Mouse (Mus musculus) forebrain, embryonic 11.5 days (tissue): ENCODE results near the gene Ptpdc1. TPM values are rescaled to one million over a fixed set of nuclear protein-coding genes. Genes with fewer than 3 reads are reported as not detected.
A peak's percentile ranks its signal among the peaks of the same experiment; 100 is the strongest.

ENCODE experiments used
- ATAC-seq: fragments of 200-750 bp; cut with Nextera tagmentation; replicated peaks from 2 replicates; pipeline ENCODE4 v1.8.0; 2017; ENCODE audit warnings: moderate TSS enrichment; ENCODE audit not compliant: low FRiP score
- DNase-seq: peaks from one replicate; pipeline ENCODE4 v3.0.0-alpha.2; 2017; ENCODE audit warnings: low spot score
- H3K27ac ChIP-seq: fragments of 300-500 bp; sonication (generic); 2 replicates; pipeline ENCODE4 v1.5.1; 2014; ENCODE audit warnings: low read depth, low read length
- H3K27me3 ChIP-seq: fragments of 300-500 bp; sonication (generic); 2 replicates; pipeline ENCODE4 v1.6.1; 2014; ENCODE audit warnings: mild to moderate bottlenecking, low read length, mixed read lengths; ENCODE audit not compliant: control insufficient read depth, insufficient read depth
- H3K36me3 ChIP-seq: fragments of 300-500 bp; sonication (generic); 2 replicates; pipeline ENCODE4 v1.6.1; 2014; ENCODE audit warnings: mild to moderate bottlenecking, low read length, moderate library complexity, mixed read lengths; ENCODE audit not compliant: control insufficient read depth, insufficient read depth
- H3K4me1 ChIP-seq: fragments of 300-500 bp; sonication (generic); replicated peaks from 2 replicates; pipeline ENCODE4 v1.6.1; 2014; ENCODE audit warnings: low read length, mixed read lengths; ENCODE audit not compliant: control insufficient read depth, insufficient read depth
- H3K4me2 ChIP-seq: fragments of 300-500 bp; sonication (generic); 2 replicates; pipeline ENCODE4 v1.6.1; 2014; ENCODE audit warnings: low read depth, mild to moderate bottlenecking, low read length, moderate library complexity, mixed read lengths; ENCODE audit not compliant: severe bottlenecking
- H3K4me3 ChIP-seq: fragments of 300-500 bp; sonication (generic); 2 replicates; pipeline ENCODE4 v1.5.1; 2014; ENCODE audit warnings: low read depth, low read length
- H3K9ac ChIP-seq: fragments of 300-500 bp; sonication (generic); 2 replicates; pipeline ENCODE4 v1.6.1; 2014; ENCODE audit warnings: low read length
- H3K9me3 ChIP-seq: fragments of 300-500 bp; sonication (generic); 2 replicates; pipeline ENCODE4 v1.6.1; 2016; ENCODE audit warnings: low read length, mixed read lengths; ENCODE audit not compliant: control insufficient read depth
- WGBS: fragments of 180-500 bp; shearing (Covaris S2); extraction: QIAGEN DNeasy Blood & Tissue Kit; methylation state at CpG from one replicate; pipeline ENCODE4 v1.1.7; 2014; 5-methylcytosine and 5-hydroxymethylcytosine counted together
- polyA plus RNA-seq: library from polyadenylated mRNA; unstranded; fragments of >200 nt; fragmentation: Nextera tagmentation; extraction: Ambion mirVana; gene quantifications from 2 replicates; pipeline ENCODE4 v1.2.1, GENCODE M21; 2014

The Ptpdc1 gene
- polyA plus RNA-seq, 1 experiment from 2014 or later, result 18.0 TPM

GRCm38 (mm10) chr13:48614525-48614924, 10.9 kb downstream of the Ptpdc1 start:
- Histone ChIP-seq H3K27ac (no peak overlapping the region), H3K4me3 (no peak overlapping the region), H3K4me1 (no peaks in the 10 kb centered on the region), H3K9ac (no peak overlapping the region), H3K36me3 (no peaks in the 10 kb centered on the region), H3K9me3 (no peaks in the 10 kb centered on the region), H3K4me2 (no peak overlapping the region), H3K27me3 (no peaks in the 10 kb centered on the region)
- no peak for DNase-seq
- ATAC-seq, result no peak
- WGBS, result 85% methylated on average over 2 of the region's 2 CpGs

GRCm38 (mm10) chr13:48609106-48609505, 16.4 kb downstream of the Ptpdc1 start:
- no peak overlapping the region for H3K9ac ChIP-seq
- no peak overlapping the region for H3K4me2 ChIP-seq
- H3K4me3 ChIP-seq, result no peak overlapping the region
- no peaks in the 10 kb centered on the region for H3K36me3 ChIP-seq
- H3K27me3 ChIP-seq, result no peaks in the 10 kb centered on the region
- no peaks in the 10 kb centered on the region for H3K9me3 ChIP-seq
- ATAC-seq (no peak), DNase-seq (no peak)
- 78% methylated on average over 5 of the region's 5 CpGs for WGBS
- no peak overlapping the region for H3K27ac ChIP-seq
- H3K4me1 ChIP-seq, result no peaks in the 10 kb centered on the region

GRCm38 (mm10) chr13:48604591-48604990, 20.9 kb downstream of the Ptpdc1 start:
- H3K27me3 ChIP-seq, result no peaks in the 10 kb centered on the region
- no peak overlapping the region for H3K9ac ChIP-seq
- H3K4me2 ChIP-seq, result no peak overlapping the region
- no peak overlapping the region for H3K4me3 ChIP-seq
- no peaks in the 10 kb centered on the region for H3K4me1 ChIP-seq
- H3K27ac ChIP-seq, result no peak overlapping the region
- H3K9me3 ChIP-seq, result no peaks in the 10 kb centered on the region
- DNase-seq (no peak), ATAC-seq (no peak)
- H3K36me3 ChIP-seq, result no peaks in the 10 kb centered on the region
- 86% methylated on average over 5 of the region's 5 CpGs for WGBS

- DNase-seq, result no peak
- H3K36me3 ChIP-seq, result no peaks in the 10 kb centered on the region
- H3K4me1 ChIP-seq, result no peaks in the 10 kb centered on the region
- no peak overlapping the region for H3K27ac ChIP-seq
- H3K4me2 ChIP-seq, result no peak overlapping the region
- no peak overlapping the region for H3K9ac ChIP-seq
- H3K27me3 ChIP-seq, result no peaks in the 10 kb centered on the region
- no peak overlapping the region for H3K4me3 ChIP-seq
- WGBS, result 83% methylated on average over 3 of the region's 3 CpGs
- H3K9me3 ChIP-seq, result no peaks in the 10 kb centered on the region
- ATAC-seq, result no peak
Measured at GRCm38 (mm10) chr13:48603296-48603695, 22.2 kb downstream of the Ptpdc1 start.

GRCm38 (mm10) chr13:48594605-48595004, 30.9 kb downstream of the Ptpdc1 start:
- Histone ChIP-seq H3K9me3 (no peaks in the 10 kb centered on the region), H3K4me1 (peaks cover 13% of the 10 kb centered on the region; the same call in 1 of the 2 replicates), H3K4me3 (no peak overlapping the region), H3K9ac (peak overlapping the region; percentile 47; the same call in 1 of the 2 replicates), H3K27ac (peak overlapping the region; percentile 72), H3K36me3 (no peaks in the 10 kb centered on the region), H3K4me2 (peak overlapping the region; percentile 18; the same call in 1 of the 2 replicates), H3K27me3 (no peaks in the 10 kb centered on the region)
- peak; percentile 55; the same call in 1 of the 2 replicates for ATAC-seq
- DNase-seq, result no peak
- 54% methylated on average over 7 of the region's 7 CpGs for WGBS

- 27% methylated on average over 10 of the region's 10 CpGs for WGBS
- H3K27me3 ChIP-seq, result no peaks in the 10 kb centered on the region
- no peaks in the 10 kb centered on the region for H3K36me3 ChIP-seq
- H3K9me3 ChIP-seq, result no peaks in the 10 kb centered on the region
- DNase-seq (no peak), ATAC-seq (no peak)
- peak overlapping the region; percentile 47; the same call in 1 of the 2 replicates for H3K9ac ChIP-seq
- H3K27ac ChIP-seq, result peak overlapping the region; percentile 72
- no peak overlapping the region for H3K4me3 ChIP-seq
- H3K4me2 ChIP-seq, result peak overlapping the region; percentile 18; the same call in 1 of the 2 replicates
- H3K4me1 ChIP-seq, result peaks cover 13% of the 10 kb centered on the region; the same call in 1 of the 2 replicates
Measured at GRCm38 (mm10) chr13:48594031-48594430, 31.4 kb downstream of the Ptpdc1 start.

GRCm38 (mm10) chr13:48593181-48593580, 32.3 kb downstream of the Ptpdc1 start:
- Histone ChIP-seq H3K27ac (peak overlapping the region; percentile 2; the same call in 1 of the 2 replicates), H3K9ac (peak overlapping the region; percentile 28), H3K4me1 (peaks cover 13% of the 10 kb centered on the region; the same call in 1 of the 2 replicates), H3K4me2 (peak overlapping the region; percentile 27), H3K4me3 (0 out of 2 replicates have a peak overlapping the region, but pooled peaks have one; percentile 15), H3K27me3 (no peaks in the 10 kb centered on the region), H3K9me3 (no peaks in the 10 kb centered on the region), H3K36me3 (no peaks in the 10 kb centered on the region)
- ATAC-seq (peak; percentile 90), DNase-seq (peak; percentile 75)
- WGBS, result 26% methylated on average over 15 of the region's 15 CpGs

GRCm38 (mm10) chr13:48590743-48591142, 34.7 kb downstream of the Ptpdc1 start:
- Histone ChIP-seq H3K9me3 (no peaks in the 10 kb centered on the region), H3K4me3 (no peak overlapping the region), H3K9ac (no peak overlapping the region), H3K4me1 (peaks cover 13% of the 10 kb centered on the region; the same call in 1 of the 2 replicates), H3K4me2 (no peak overlapping the region), H3K27me3 (no peaks in the 10 kb centered on the region), H3K27ac (no peak overlapping the region), H3K36me3 (no peaks in the 10 kb centered on the region)
- DNase-seq (no peak), ATAC-seq (no peak)

GRCm38 (mm10) chr13:48587354-48587753, 38.1 kb downstream of the Ptpdc1 start:
- DNase-seq (no peak), ATAC-seq (no peak)
- Histone ChIP-seq H3K9ac (no peak overlapping the region), H3K4me3 (no peak overlapping the region), H3K36me3 (no peaks in the 10 kb centered on the region), H3K4me2 (no peak overlapping the region), H3K27ac (no peak overlapping the region), H3K27me3 (no peaks in the 10 kb centered on the region), H3K9me3 (no peaks in the 10 kb centered on the region), H3K4me1 (no peaks in the 10 kb centered on the region)
- 88% methylated on average over 11 of the region's 11 CpGs for WGBS
